Mouse (Mus musculus) liver, postnatal 0 days (tissue): ENCODE data around the gene Flrt1. TPM values are rescaled to one million over a fixed set of nuclear protein-coding genes. Genes with fewer than 3 reads are reported as not detected.

Experiments
- ATAC-seq: fragments of 200-750 bp; cut with Nextera tagmentation; 2 replicates; pipeline ENCODE4 v1.8.0; 2017; ENCODE audit warnings: mild to moderate bottlenecking, moderate library complexity
- DNase-seq: peaks from one replicate; pipeline ENCODE4 v3.0.0-alpha.2; 2016
- H3K27ac ChIP-seq: fragments of 300-500 bp; sonication (generic); 2 replicates; pipeline ENCODE4 v1.5.1; 2014; ENCODE audit warnings: antibody characterized with exemption, moderate library complexity, mild to moderate bottlenecking, low read depth
- H3K27me3 ChIP-seq: fragments of 300-500 bp; sonication (generic); 2 replicates; pipeline ENCODE4 v1.6.1; 2014; ENCODE audit warnings: low read length, control low read depth, mixed read lengths; ENCODE audit not compliant: insufficient read depth
- H3K36me3 ChIP-seq: fragments of 300-500 bp; sonication (generic); replicated peaks from 2 replicates; pipeline ENCODE4 v1.6.1; 2014; ENCODE audit warnings: mild to moderate bottlenecking, control low read depth, low read length, moderate library complexity, mixed read lengths; ENCODE audit not compliant: insufficient read depth
- H3K4me1 ChIP-seq: fragments of 300-500 bp; sonication (generic); 2 replicates; pipeline ENCODE4 v1.6.1; 2014; ENCODE audit warnings: antibody characterized with exemption, mild to moderate bottlenecking, control low read depth; ENCODE audit not compliant: insufficient read depth
- H3K4me2 ChIP-seq: fragments of 300-500 bp; sonication (generic); 2 replicates; pipeline ENCODE4 v1.6.1; 2014; ENCODE audit warnings: low read depth, mild to moderate bottlenecking, low read length, moderate library complexity, mixed read lengths
- H3K4me3 ChIP-seq: fragments of 300-500 bp; sonication (generic); 2 replicates; pipeline ENCODE4 v1.5.1; 2014; ENCODE audit warnings: low read depth, low read length
- H3K9ac ChIP-seq: fragments of 300-500 bp; sonication (generic); replicated peaks from 2 replicates; pipeline ENCODE4 v1.6.1; 2014; ENCODE audit warnings: mild to moderate bottlenecking, moderate library complexity
- H3K9me3 ChIP-seq: fragments of 300-500 bp; sonication (generic); 2 replicates; pipeline ENCODE4 v1.6.1; 2016; ENCODE audit warnings: mild to moderate bottlenecking, control low read depth, low read length, mixed read lengths
- CTCF ChIP-seq: sonication (generic); IDR thresholded peaks from 2 replicates; pipeline ENCODE4 v1.5.1; 2016; ENCODE audit warnings: antibody characterized with exemption, low read depth
- EP300 ChIP-seq: IDR thresholded peaks from 2 replicates; pipeline ENCODE4 v1.6.1; 2016; ENCODE audit warnings: antibody characterized with exemption, low read depth, mild to moderate bottlenecking
- WGBS: fragments of 180-500 bp; shearing (Covaris S2); extraction: QIAGEN DNeasy Blood & Tissue Kit; methylation state at CpG from one replicate; pipeline ENCODE4 v1.1.7; 2014; ENCODE audit not compliant: insufficient replicate concordance; 5-methylcytosine and 5-hydroxymethylcytosine counted together
- polyA plus RNA-seq: library from polyadenylated mRNA; unstranded; fragments of >200 nt; fragmentation: Nextera tagmentation; extraction: Ambion mirVana; gene quantifications from 2 replicates; pipeline ENCODE4 v1.2.1, GENCODE M21; 2015

Flrt1 gene
- polyA plus RNA-seq, 1 experiment from 2014 or later = 0.21 TPM

DNA sequence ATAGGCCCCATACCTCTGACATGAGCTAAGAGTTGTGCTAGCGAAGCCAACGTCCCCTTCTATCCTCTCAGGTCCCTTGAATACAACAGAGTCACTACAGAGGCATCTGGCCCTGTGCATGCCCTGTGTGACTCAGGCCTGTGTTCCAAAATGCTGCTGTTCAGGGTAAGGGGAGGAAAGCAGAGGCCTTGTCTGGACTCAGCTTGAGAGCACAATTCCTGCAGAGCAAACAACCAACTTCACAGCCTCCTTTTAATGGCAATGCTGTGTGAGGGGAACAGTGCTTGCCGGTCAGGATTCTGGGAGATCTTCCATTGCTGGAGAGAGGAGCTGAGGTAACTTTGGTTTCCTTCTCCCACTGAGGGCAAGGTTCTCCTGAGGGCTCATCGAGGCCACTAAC is 61.2 kb downstream of the Flrt1 start:
- Histone ChIP-seq H3K27ac (no peak overlapping the region), H3K27me3 (no peaks in the 10 kb centered on the region), H3K4me1 (peaks cover 5% of the 10 kb centered on the region; the same call in 1 of the 2 replicates), H3K9ac (no peak overlapping the region), H3K9me3 (no peaks in the 10 kb centered on the region), H3K4me3 (no peak overlapping the region), H3K4me2 (no peak overlapping the region), H3K36me3 (no peaks in the 10 kb centered on the region)
- WGBS = 72% methylated on average over 4 of the region's 4 CpGs
- DNase-seq (no peak), ATAC-seq (no peak)
- no peak for TF ChIP-seq CTCF
- TF ChIP-seq EP300 = no peak

Other genes starting within 250 kb of the Flrt1 start
- gene Ccdc88b, start 247.5 kb downstream of the Flrt1 start, polyA plus RNA-seq = 2.6 and 2.8 TPM in 2 replicates
- 67.1 and 68.6 TPM in 2 replicates for gene Trmt112, start 196.0 kb downstream of the Flrt1 start, polyA plus RNA-seq
- gene Prdx5, start 195.6 kb downstream of the Flrt1 start, polyA plus RNA-seq = 371 and 389 TPM in 2 replicates
- gene Esrra, start 183.9 kb downstream of the Flrt1 start, polyA plus RNA-seq = 7.7 and 8.2 TPM in 2 replicates
- gene Catsperz, start 180.3 kb downstream of the Flrt1 start, polyA plus RNA-seq = 0.81 TPM in 2 replicates
- 0.06 and 0.09 TPM in 2 replicates for gene Kcnk4, start 171.2 kb downstream of the Flrt1 start, polyA plus RNA-seq
- 29.9 and 30.6 TPM in 2 replicates for gene Bad, start 163.9 kb downstream of the Flrt1 start, polyA plus RNA-seq
- 8.9 and 10.2 TPM in 2 replicates for gene Gpr137, start 163.2 kb downstream of the Flrt1 start, polyA plus RNA-seq
- 48.3 and 57.2 TPM in 2 replicates for gene Ppp1r14b, start 130.8 kb downstream of the Flrt1 start, polyA plus RNA-seq
- gene Plcb3, start 129.3 kb downstream of the Flrt1 start, polyA plus RNA-seq = 3.5 and 3.6 TPM in 2 replicates
- gene Fkbp2, start 125.2 kb downstream of the Flrt1 start, polyA plus RNA-seq = 78.5 and 79.0 TPM in 2 replicates
- gene Vegfb, start 118.1 kb downstream of the Flrt1 start, polyA plus RNA-seq = 11.9 and 13.7 TPM in 2 replicates
- gene Dnajc4, start 113.2 kb downstream of the Flrt1 start, polyA plus RNA-seq = 10.9 and 11.2 TPM in 2 replicates
- gene Nudt22, start 109.6 kb downstream of the Flrt1 start, polyA plus RNA-seq = 11.6 and 14.5 TPM in 2 replicates
- gene Trpt1, start 109.6 kb downstream of the Flrt1 start, polyA plus RNA-seq = 2.9 and 4.1 TPM in 2 replicates
- 60.5 and 70.2 TPM in 2 replicates for gene Fermt3, start 86.3 kb downstream of the Flrt1 start, polyA plus RNA-seq
- gene Stip1, start 65.8 kb downstream of the Flrt1 start, polyA plus RNA-seq = 47.2 and 51.4 TPM in 2 replicates
- 11.7 and 14.9 TPM in 2 replicates for gene Macrod1, start 48.9 kb downstream of the Flrt1 start, polyA plus RNA-seq
- gene Otub1, start 100.6 kb upstream of the Flrt1 start, polyA plus RNA-seq = 55.0 and 57.9 TPM in 2 replicates
- 1,162 and 1,195 TPM in 2 replicates for gene Cox8a, start 111.9 kb upstream of the Flrt1 start, polyA plus RNA-seq
- gene Naa40, start 135.5 kb upstream of the Flrt1 start, polyA plus RNA-seq = 14.7 and 16.5 TPM in 2 replicates
- 0.62 and 0.67 TPM in 2 replicates for gene Rcor2, start 161.6 kb upstream of the Flrt1 start, polyA plus RNA-seq
- gene Mark2, start 236.1 kb upstream of the Flrt1 start, polyA plus RNA-seq = 11.9 and 12.5 TPM in 2 replicates